Mouse (Mus musculus) hindbrain, embryonic 14.5 days (tissue): ENCODE results near the gene Rft1. TPM values are rescaled to one million over a fixed set of nuclear protein-coding genes. Genes with fewer than 3 reads are reported as not detected.

Experiments
- ATAC-seq: fragments of 200-750 bp; cut with Nextera tagmentation; 2 replicates; pipeline ENCODE4 v1.8.0; 2017; ENCODE audit warnings: moderate number of reproducible peaks, mild to moderate bottlenecking, moderate TSS enrichment, moderate library complexity; ENCODE audit not compliant: low FRiP score
- DNase-seq: peaks from one replicate; pipeline ENCODE4 v3.0.0-alpha.2; 2015; ENCODE audit warnings: low spot score
- H3K27ac ChIP-seq: fragments of 300-500 bp; sonication (generic); 2 replicates; pipeline ENCODE4 v1.5.1; 2014; ENCODE audit warnings: mild to moderate bottlenecking, moderate library complexity
- H3K27me3 ChIP-seq: fragments of 300-500 bp; sonication (generic); 2 replicates; pipeline ENCODE4 v1.6.1; 2014; ENCODE audit warnings: mild to moderate bottlenecking, low read length, mixed read lengths; ENCODE audit not compliant: control insufficient read depth, insufficient read depth
- H3K36me3 ChIP-seq: fragments of 300-500 bp; sonication (generic); replicated peaks from 2 replicates; pipeline ENCODE4 v1.6.1; 2014; ENCODE audit not compliant: control insufficient read depth, insufficient read depth
- H3K4me1 ChIP-seq: fragments of 300-500 bp; sonication (generic); replicated peaks from 2 replicates; pipeline ENCODE4 v1.6.1; 2014; ENCODE audit warnings: antibody characterized with exemption, low read length, mixed read lengths; ENCODE audit not compliant: control insufficient read depth, insufficient read depth
- H3K4me2 ChIP-seq: fragments of 300-500 bp; sonication (generic); replicated peaks from 2 replicates; pipeline ENCODE4 v1.6.1; 2014; ENCODE audit warnings: mild to moderate bottlenecking, moderate library complexity
- H3K4me3 ChIP-seq: fragments of 300-500 bp; sonication (generic); replicated peaks from 2 replicates; pipeline ENCODE4 v1.5.1; 2014; ENCODE audit warnings: mild to moderate bottlenecking, low read length
- H3K9ac ChIP-seq: fragments of 300-500 bp; sonication (generic); 2 replicates; pipeline ENCODE4 v1.6.1; 2014
- H3K9me3 ChIP-seq: fragments of 300-500 bp; sonication (generic); 2 replicates; pipeline ENCODE4 v1.6.1; 2016; ENCODE audit warnings: low read length; ENCODE audit not compliant: control insufficient read depth
- WGBS: fragments of 180-500 bp; shearing (Covaris S2); extraction: QIAGEN DNeasy Blood & Tissue Kit; methylation state at CpG from one replicate; pipeline ENCODE4 v1.1.7; 2014; 5-methylcytosine and 5-hydroxymethylcytosine counted together
- polyA plus RNA-seq: library from polyadenylated mRNA; unstranded; fragments of >200 nt; fragmentation: Nextera tagmentation; extraction: Ambion mirVana; gene quantifications from 2 replicates; pipeline ENCODE4 v1.2.1, GENCODE M21; 2014

Rft1 gene
- polyA plus RNA-seq, 1 experiment from 2014 or later: 9.0 TPM

DNA sequence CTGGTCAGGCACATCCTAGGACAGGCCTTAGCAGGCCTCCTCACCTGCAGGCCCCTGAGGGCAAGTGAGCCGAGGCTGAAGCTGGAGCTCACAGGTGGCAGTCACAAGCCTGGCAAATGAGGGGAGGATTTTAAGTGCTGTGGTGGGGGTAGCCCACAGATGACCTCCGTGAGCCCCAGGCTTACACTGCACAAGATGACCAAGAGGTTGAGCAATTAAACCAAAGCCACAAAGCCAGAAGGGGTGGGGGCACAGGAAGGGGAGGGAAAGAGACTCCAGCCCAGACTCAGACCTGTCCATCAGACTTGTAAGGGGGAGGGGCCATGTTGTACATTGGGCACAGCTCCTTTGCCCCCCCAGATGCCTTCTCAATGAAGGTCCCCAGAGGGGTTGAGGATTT is 37.4 kb upstream of the Rft1 start:
- no peak overlapping the region for H3K27ac ChIP-seq
- WGBS: 78% methylated on average over 2 of the region's 2 CpGs
- no peak for DNase-seq
- no peak overlapping the region for H3K9ac ChIP-seq
- no peak for ATAC-seq
- no peaks in the 10 kb centered on the region for H3K36me3 ChIP-seq
- H3K4me1 ChIP-seq: no peaks in the 10 kb centered on the region
- H3K4me2 ChIP-seq: no peak overlapping the region
- no peaks in the 10 kb centered on the region for H3K27me3 ChIP-seq
- H3K9me3 ChIP-seq: no peaks in the 10 kb centered on the region
- H3K4me3 ChIP-seq: no peak overlapping the region

DNA sequence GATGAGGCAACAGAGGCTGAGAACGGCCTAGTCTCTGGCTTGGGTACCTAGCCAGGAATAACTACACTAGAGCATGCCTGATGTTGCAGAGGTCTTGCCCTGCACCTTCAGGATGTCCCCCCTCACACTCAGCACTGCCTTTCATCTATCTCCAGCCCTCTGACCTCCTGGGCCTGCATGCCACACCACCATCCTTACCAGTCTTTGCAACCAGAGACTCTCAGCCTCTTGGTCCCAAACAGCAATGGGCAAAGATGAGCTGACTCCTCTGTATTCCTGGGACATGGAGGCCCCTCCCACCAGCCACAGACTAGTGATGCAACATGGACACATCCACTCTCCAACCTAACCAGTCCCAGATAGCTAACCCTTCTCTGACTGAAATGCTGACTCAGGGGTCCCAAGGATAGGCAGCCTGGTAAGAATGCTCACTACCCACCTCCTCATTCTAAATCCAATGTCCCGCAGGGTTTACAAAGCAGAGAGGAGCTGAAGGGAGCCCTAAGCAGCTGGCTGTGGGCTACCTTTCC is 35.3 kb upstream of the Rft1 start:
- Histone ChIP-seq H3K36me3 (no peaks in the 10 kb centered on the region), H3K4me3 (no peak overlapping the region), H3K9me3 (no peaks in the 10 kb centered on the region), H3K27ac (no peak overlapping the region), H3K27me3 (no peaks in the 10 kb centered on the region), H3K9ac (no peak overlapping the region), H3K4me2 (no peak overlapping the region), H3K4me1 (no peaks in the 10 kb centered on the region)
- no peak for ATAC-seq
- DNase-seq: no peak
- 98% methylated on average over 2 of the region's 2 CpGs for WGBS

DNA sequence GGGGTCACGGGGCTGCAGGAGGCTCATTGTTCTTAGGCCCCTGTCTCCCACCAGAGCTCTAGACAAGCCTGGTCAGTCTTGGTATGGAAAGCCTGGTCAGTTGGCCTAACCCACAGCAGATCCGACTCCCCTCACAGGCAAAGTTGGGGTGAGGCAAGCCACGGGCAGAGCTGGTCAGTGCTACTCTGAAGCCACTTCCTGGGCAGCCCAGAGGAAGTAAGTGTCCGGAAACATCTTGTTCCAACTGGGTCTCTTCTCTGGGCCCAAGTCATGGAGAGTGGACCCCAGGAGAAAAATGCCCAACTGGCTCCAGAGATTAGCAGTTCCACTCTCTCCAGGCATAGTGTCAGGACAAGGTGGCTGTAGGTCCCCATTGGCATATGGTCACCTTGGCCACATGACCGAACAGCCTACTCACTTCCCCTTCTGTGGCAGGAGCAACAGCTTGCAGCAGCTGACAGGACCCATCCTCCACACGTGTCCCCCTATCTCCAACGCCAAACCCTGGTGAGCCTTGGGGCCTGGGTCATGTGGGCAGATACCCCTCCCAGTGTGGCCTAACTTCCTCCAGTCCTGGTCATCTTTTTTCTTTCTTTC is 34.1 kb upstream of the Rft1 start:
- DNase-seq (no peak), ATAC-seq (no peak)
- no peaks in the 10 kb centered on the region for H3K36me3 ChIP-seq
- H3K27ac ChIP-seq: no peak overlapping the region
- no peak overlapping the region for H3K9ac ChIP-seq
- H3K4me2 ChIP-seq: no peak overlapping the region
- no peak overlapping the region for H3K4me3 ChIP-seq
- no peaks in the 10 kb centered on the region for H3K9me3 ChIP-seq
- 81% methylated on average over 7 of the region's 7 CpGs for WGBS
- H3K4me1 ChIP-seq: no peaks in the 10 kb centered on the region
- H3K27me3 ChIP-seq: 0 out of 2 replicates have a peak, but pooled peaks cover 4% of the 10 kb centered on the region

DNA sequence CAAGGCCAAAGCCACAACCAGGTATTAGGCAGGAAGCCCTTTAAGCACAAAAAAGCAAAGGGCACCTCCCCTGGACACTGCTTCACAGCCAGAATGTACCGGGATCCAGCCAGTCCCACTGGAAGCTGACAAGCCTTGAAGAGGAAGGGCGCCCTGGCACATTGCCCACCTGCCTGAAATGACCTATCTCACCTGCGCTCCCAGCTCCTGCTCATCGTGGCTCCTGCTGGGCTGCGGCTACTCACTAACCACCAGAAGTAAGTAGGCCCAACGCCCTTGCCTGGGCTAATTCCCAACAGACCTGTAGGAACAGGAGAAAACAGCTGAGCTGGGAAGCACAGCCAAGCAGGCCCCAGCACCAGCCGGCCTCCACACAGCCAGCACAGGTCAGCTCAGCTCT is 32.0 kb upstream of the Rft1 start:
- 87% methylated on average over 7 of the region's 7 CpGs for WGBS
- Histone ChIP-seq H3K27me3 (peaks cover 4% of the 10 kb centered on the region; the same call in 1 of the 2 replicates), H3K4me1 (peaks cover 5% of the 10 kb centered on the region; the same call in 1 of the 2 replicates), H3K9me3 (no peaks in the 10 kb centered on the region), H3K36me3 (no peaks in the 10 kb centered on the region), H3K9ac (no peak overlapping the region), H3K27ac (no peak overlapping the region), H3K4me2 (no peak overlapping the region), H3K4me3 (no peak overlapping the region)
- DNase-seq (no peak), ATAC-seq (no peak)

DNA sequence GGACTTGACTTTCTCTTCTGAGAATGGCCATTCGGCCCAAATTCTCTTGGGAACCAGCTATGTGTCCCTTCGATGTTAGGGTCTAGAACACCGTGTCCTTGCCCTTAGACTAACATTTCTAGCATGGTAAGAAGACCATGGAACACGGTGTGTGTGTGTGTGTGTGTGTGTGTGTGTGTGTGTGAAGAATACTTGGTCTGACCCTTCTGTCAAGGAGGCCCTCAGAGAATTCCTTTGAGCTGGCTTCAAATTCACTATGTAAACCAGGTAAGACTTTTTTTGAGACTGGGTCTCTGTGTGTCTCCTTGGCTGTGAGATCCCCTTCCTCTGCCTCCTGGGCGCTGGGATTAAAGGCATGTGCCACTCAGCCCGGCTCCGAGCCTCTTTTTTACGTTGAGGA is 31.6 kb upstream of the Rft1 start:
- Histone ChIP-seq H3K36me3 (no peaks in the 10 kb centered on the region), H3K4me3 (no peak overlapping the region), H3K27ac (no peak overlapping the region), H3K27me3 (peaks cover 4% of the 10 kb centered on the region; the same call in 1 of the 2 replicates), H3K9me3 (no peaks in the 10 kb centered on the region), H3K9ac (no peak overlapping the region), H3K4me1 (peaks cover 5% of the 10 kb centered on the region; the same call in 1 of the 2 replicates), H3K4me2 (no peak overlapping the region)
- WGBS: 89% methylated on average over 8 of the region's 8 CpGs
- ATAC-seq (no peak), DNase-seq (no peak)

DNA sequence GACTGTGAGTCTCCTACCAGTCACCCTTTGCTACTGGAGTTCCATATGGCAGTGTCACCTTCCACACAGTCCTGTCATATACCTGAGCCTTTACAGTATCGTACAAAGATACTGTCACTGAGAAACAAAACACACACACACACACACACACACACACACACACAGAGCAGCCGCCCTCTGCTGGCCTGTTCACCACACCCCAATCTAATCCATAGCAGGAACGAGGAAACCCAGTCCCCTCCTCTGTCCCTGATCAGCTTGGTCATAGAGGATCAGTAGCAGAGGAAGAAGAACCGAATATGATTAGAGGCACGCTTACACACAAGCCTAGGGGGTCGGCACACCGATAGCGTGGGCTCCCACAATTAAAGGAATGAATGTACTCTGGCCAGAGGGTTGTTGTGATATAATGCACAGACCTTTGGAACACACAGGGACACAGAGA is 29.9 kb upstream of the Rft1 start:
- WGBS: 55% methylated on average over 8 of the region's 8 CpGs
- H3K27ac ChIP-seq: no peak overlapping the region
- H3K4me2 ChIP-seq: peak overlapping the region; percentile 68
- ATAC-seq: 0 out of 2 replicates have a peak, but pooled peaks have one; percentile 28
- H3K36me3 ChIP-seq: no peaks in the 10 kb centered on the region
- H3K4me1 ChIP-seq: peaks cover 5% of the 10 kb centered on the region; the same call in 1 of the 2 replicates
- no peaks in the 10 kb centered on the region for H3K9me3 ChIP-seq
- H3K27me3 ChIP-seq: peaks cover 4% of the 10 kb centered on the region; the same call in 1 of the 2 replicates
- H3K9ac ChIP-seq: no peak overlapping the region
- H3K4me3 ChIP-seq: peak overlapping the region; percentile 58
- no peak for DNase-seq

DNA sequence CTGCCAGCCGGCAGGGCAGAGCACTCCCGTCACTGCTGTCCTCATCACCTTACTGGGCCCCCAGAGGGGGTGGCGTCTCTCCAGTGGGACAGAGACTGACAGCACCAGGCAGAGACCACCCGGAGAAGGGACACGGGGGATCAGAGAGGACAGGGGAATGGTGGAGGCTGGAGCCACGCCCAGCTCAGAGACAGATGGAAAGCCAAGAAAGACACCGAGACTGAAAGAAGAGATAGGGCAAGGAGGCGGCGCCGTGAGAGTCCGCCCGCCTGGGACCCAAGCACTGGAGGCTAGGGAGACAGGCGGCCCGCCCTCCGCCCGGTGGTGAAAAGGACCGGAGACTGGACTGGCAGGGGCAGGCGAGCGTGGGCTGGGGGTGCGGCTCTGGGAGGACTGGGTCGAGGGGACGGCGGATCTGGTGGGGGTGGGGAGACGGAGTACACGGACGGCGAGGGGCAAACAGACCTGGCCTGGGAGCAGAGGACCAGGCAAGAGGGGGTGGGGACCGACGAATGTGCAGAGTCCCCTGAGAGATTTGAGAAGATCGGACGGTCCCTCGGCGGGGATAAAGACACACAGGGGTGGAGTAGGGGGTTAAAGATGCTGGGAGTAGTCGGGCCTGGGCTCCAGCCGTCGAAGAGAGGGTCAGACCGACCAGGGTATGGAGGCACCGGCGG is 28.9 kb upstream of the Rft1 start:
- Histone ChIP-seq H3K9me3 (no peaks in the 10 kb centered on the region), H3K27ac (no peak overlapping the region), H3K9ac (peak overlapping the region; percentile 59), H3K36me3 (no peaks in the 10 kb centered on the region), H3K4me1 (peaks cover 5% of the 10 kb centered on the region; the same call in 1 of the 2 replicates), H3K4me3 (peak overlapping the region; percentile 58), H3K4me2 (peak overlapping the region; percentile 68), H3K27me3 (peaks cover 4% of the 10 kb centered on the region; the same call in 1 of the 2 replicates)
- ATAC-seq: peak; percentile 29; the same call in 1 of the 2 replicates
- DNase-seq: no peak
- under 1% methylated on average over 39 of the region's 39 CpGs for WGBS

DNA sequence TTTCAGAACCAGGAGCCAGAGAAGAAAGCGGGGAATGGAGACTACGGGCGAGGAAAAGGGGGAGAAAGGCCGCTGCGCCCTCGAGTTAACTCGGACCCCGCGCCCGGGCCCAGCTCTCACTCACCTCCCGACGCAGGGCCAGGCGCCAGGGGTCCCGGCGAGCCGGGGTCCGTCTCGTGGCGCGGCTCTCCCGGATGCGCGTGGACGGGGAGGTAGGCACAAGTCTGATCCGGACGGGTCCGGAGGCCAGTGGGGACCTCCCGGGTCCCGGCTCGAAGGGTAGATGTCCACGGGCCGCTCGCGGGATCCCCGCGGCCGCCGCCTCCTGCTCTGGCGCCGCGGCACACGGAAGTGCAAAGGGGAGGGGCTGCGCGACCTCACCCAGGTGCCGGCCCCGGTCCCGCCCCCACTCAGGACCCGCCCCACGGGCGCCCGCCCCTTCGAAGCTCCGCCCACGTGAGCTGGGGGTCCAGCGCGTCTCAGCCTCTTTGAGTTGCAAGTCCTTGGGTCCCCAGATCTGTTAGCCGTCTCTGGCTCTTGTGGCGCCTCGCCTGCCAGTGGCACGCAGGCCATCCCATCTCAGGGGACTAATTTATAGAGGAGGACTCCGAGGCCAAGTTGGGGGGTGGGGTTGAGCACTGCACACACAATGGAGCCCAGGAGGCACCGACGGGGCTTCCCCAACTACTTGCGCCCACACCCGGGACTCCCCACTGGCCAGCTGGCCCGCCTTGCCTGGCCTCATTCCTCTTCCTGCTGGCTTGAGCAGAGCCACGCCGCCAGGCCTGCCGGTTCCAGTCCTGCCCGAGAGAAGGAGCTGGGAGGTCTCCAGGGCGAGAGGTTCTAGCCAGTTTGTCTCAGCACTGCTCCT is 28.1 kb upstream of the Rft1 start, which contains the start of gene Prkcd:
Gene Prkcd, minus strand, starts transcription at position 355 of the 871 bp plus-strand sequence.
- Histone ChIP-seq H3K4me3 (peak within 1 kb of the TSS; percentile 58), H3K4me2 (peak within 1 kb of the TSS; percentile 68), H3K27me3 (peaks cover 4% of the 10 kb centered on the region; the same call in 1 of the 2 replicates), H3K27ac (no peak within 1 kb of the TSS), H3K36me3 (no peaks in the 10 kb centered on the region), H3K9ac (peak within 1 kb of the TSS; percentile 59), H3K4me1 (peaks cover 5% of the 10 kb centered on the region; the same call in 1 of the 2 replicates), H3K9me3 (no peaks in the 10 kb centered on the region)
- under 1% methylated on average over 55 of the region's 71 CpGs for WGBS
- DNase-seq (peak; percentile 49), ATAC-seq (peak; percentile 36; the same call in 1 of the 2 replicates)
